Mouse (Mus musculus) heart, postnatal 0 days (tissue): ENCODE results near the gene Nudt7.

Source experiments
- CTCF ChIP-seq: IDR thresholded peaks from 2 replicates; pipeline ENCODE4 v1.5.1; 2016; ENCODE audit warnings: antibody characterized with exemption, control low read depth, low read depth
- EP300 ChIP-seq: IDR thresholded peaks from 2 replicates; pipeline ENCODE4 v1.6.1; 2016; ENCODE audit warnings: antibody characterized with exemption, low read depth

DNA sequence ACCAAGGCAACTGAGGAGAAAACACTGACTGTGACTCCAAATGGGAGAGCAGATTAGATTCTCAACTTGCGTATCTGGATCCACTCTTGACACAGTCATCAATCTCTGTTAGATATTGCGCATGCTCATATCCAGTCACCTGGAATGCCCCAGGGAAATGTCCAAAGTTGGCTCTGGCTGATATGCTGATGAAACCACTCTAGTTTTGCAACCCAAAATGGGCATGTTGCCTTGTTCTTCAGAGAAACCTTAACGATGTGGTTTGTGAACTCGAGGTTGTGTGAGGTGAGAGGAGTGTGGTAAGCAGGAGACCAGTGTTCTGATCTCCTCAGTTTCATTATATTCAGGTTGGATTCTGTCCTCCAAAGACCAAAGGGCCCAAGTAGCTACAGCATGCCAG, 38.8 kb upstream of the Nudt7 start:
- no peak for TF ChIP-seq CTCF
- no peak for TF ChIP-seq EP300
